Mouse (Mus musculus): ENCODE measurements around the gene Plekhj1. TPM values are rescaled to one million over a fixed set of nuclear protein-coding genes. Genes with fewer than 3 reads are reported as not detected.

Plekhj1 gene
- polyA plus RNA-seq, 1 experiment from 2014 or later = 59.9 TPM

- ATAC-seq (no peak), DNase-seq (ENCODE audit: low spot score) (no peak)
- Histone ChIP-seq H3K4me2 (replicated peaks; ENCODE audit: low read depth, low read length) (no peak overlapping the region), H3K9me3 (ENCODE audit: low read length) (no peaks in the 10 kb centered on the region), H3K4me3 (ENCODE audit: low read depth, low read length) (no peak overlapping the region), H3K4me1 (ENCODE audit: insufficient read depth, low read depth, low read length) (peaks cover 13% of the 10 kb centered on the region), H3K27me3 (replicated peaks; ENCODE audit: insufficient read depth, low read length) (0 out of 2 replicates have a peak, but pooled peaks cover under 1% of the 10 kb centered on the region), H3K9ac (replicated peaks; ENCODE audit: low read depth) (no peak overlapping the region), H3K27ac (ENCODE audit: low read length) (no peak overlapping the region), H3K36me3 (ENCODE audit: insufficient read depth, low read length) (0 out of 2 replicates have a peak, but pooled peaks cover 3% of the 10 kb centered on the region)
- 79% methylated on average over 2 of the region's 3 CpGs for WGBS
- no peak for TF ChIP-seq EP300 (IDR thresholded peaks at IDR 0.05)
- TF ChIP-seq CTCF (IDR thresholded peaks at IDR 0.05) = no peak
These were observed 4.6 kb upstream of the Plekhj1 start for GRCm38 (mm10) chr10:80802996-80803395.

GRCm38 (mm10) chr10:80802204-80802912, 3.9 kb upstream of the Plekhj1 start:
- no peaks in the 10 kb centered on the region for H3K9me3 ChIP-seq (ENCODE audit: low read length)
- H3K4me2 ChIP-seq (replicated peaks; ENCODE audit: low read depth, low read length) = no peak overlapping the region
- ATAC-seq (no peak), DNase-seq (ENCODE audit: low spot score) (no peak)
- no peak for TF ChIP-seq CTCF (IDR thresholded peaks at IDR 0.05)
- TF ChIP-seq EP300 (IDR thresholded peaks at IDR 0.05) = no peak
- WGBS = 80% methylated on average over 10 of the region's 10 CpGs
- 0 out of 2 replicates have a peak, but pooled peaks cover 3% of the 10 kb centered on the region for H3K36me3 ChIP-seq (ENCODE audit: insufficient read depth, low read length)
- H3K4me3 ChIP-seq (ENCODE audit: low read depth, low read length) = no peak overlapping the region
- no peak overlapping the region for H3K9ac ChIP-seq (replicated peaks; ENCODE audit: low read depth)
- no peak overlapping the region for H3K27ac ChIP-seq (ENCODE audit: low read length)
- H3K27me3 ChIP-seq (replicated peaks; ENCODE audit: insufficient read depth, low read length) = no peaks in the 10 kb centered on the region
- H3K4me1 ChIP-seq (ENCODE audit: insufficient read depth, low read depth, low read length) = peaks cover 7% of the 10 kb centered on the region

GRCm38 (mm10) chr10:80799070-80799566, 692 bp upstream of the Plekhj1 start:
- ATAC-seq (no peak), DNase-seq (ENCODE audit: low spot score) (peak; percentile 57)
- peaks cover 16% of the 10 kb centered on the region for H3K4me1 ChIP-seq (ENCODE audit: insufficient read depth, low read depth, low read length)
- no peaks in the 10 kb centered on the region for H3K9me3 ChIP-seq (ENCODE audit: low read length)
- WGBS = 0% methylated on average over 18 of the region's 18 CpGs
- TF ChIP-seq EP300 (IDR thresholded peaks at IDR 0.05) (no peak), CTCF (IDR thresholded peaks at IDR 0.05) (no peak)
- peak overlapping the region; percentile 84 for H3K4me3 ChIP-seq (ENCODE audit: low read depth, low read length)
- H3K9ac ChIP-seq (replicated peaks; ENCODE audit: low read depth) = peak overlapping the region; percentile 98
- H3K27me3 ChIP-seq (replicated peaks; ENCODE audit: insufficient read depth, low read length) = no peaks in the 10 kb centered on the region
- peak overlapping the region; percentile 94 for H3K27ac ChIP-seq (ENCODE audit: low read length)
- H3K36me3 ChIP-seq (ENCODE audit: insufficient read depth, low read length) = 0 out of 2 replicates have a peak, but pooled peaks cover 8% of the 10 kb centered on the region
- H3K4me2 ChIP-seq (replicated peaks; ENCODE audit: low read depth, low read length) = peak overlapping the region; percentile 85

- Histone ChIP-seq H3K9ac (replicated peaks; ENCODE audit: low read depth) (peak overlapping the region; percentile 98), H3K9me3 (ENCODE audit: low read length) (no peaks in the 10 kb centered on the region), H3K4me1 (ENCODE audit: insufficient read depth, low read depth, low read length) (peaks cover 16% of the 10 kb centered on the region), H3K4me3 (ENCODE audit: low read depth, low read length) (peak overlapping the region; percentile 84), H3K4me2 (replicated peaks; ENCODE audit: low read depth, low read length) (peak overlapping the region; percentile 85), H3K36me3 (ENCODE audit: insufficient read depth, low read length) (0 out of 2 replicates have a peak, but pooled peaks cover 11% of the 10 kb centered on the region), H3K27me3 (replicated peaks; ENCODE audit: insufficient read depth, low read length) (no peaks in the 10 kb centered on the region), H3K27ac (ENCODE audit: low read length) (peak overlapping the region; percentile 94)
- no peak for TF ChIP-seq CTCF (IDR thresholded peaks at IDR 0.05)
- TF ChIP-seq EP300 (IDR thresholded peaks at IDR 0.05) = no peak
- 2% methylated on average over 52 of the region's 59 CpGs for WGBS
- ATAC-seq (peak; percentile 71), DNase-seq (ENCODE audit: low spot score) (peak; percentile 81)
These were observed 958 bp downstream of the Plekhj1 start for GRCm38 (mm10) chr10:80797186-80798149.

- Histone ChIP-seq H3K9ac (replicated peaks; ENCODE audit: low read depth) (no peak overlapping the region), H3K4me3 (ENCODE audit: low read depth, low read length) (no peak overlapping the region), H3K27ac (ENCODE audit: low read length) (no peak overlapping the region), H3K4me1 (ENCODE audit: insufficient read depth, low read depth, low read length) (peaks cover 16% of the 10 kb centered on the region), H3K9me3 (ENCODE audit: low read length) (no peaks in the 10 kb centered on the region), H3K36me3 (ENCODE audit: insufficient read depth, low read length) (0 out of 2 replicates have a peak, but pooled peaks cover 8% of the 10 kb centered on the region), H3K27me3 (replicated peaks; ENCODE audit: insufficient read depth, low read length) (no peaks in the 10 kb centered on the region), H3K4me2 (replicated peaks; ENCODE audit: low read depth, low read length) (no peak overlapping the region)
- TF ChIP-seq CTCF (IDR thresholded peaks at IDR 0.05) (no peak), EP300 (IDR thresholded peaks at IDR 0.05) (no peak)
- DNase-seq (ENCODE audit: low spot score) (no peak), ATAC-seq (no peak)
- WGBS = 77% methylated on average over 9 of the region's 9 CpGs
These were observed 2.0 kb downstream of the Plekhj1 start for GRCm38 (mm10) chr10:80796307-80796848.

All from lung, postnatal 0 days (tissue).